Mouse (Mus musculus): Measurements from ENCODE around the gene Syt2. TPM values are rescaled to one million over a fixed set of nuclear protein-coding genes. Genes with fewer than 3 reads are reported as not detected.
A peak's percentile ranks its signal among the peaks of the same experiment; 100 is the strongest.

Gene Syt2
- polyA plus RNA-seq, 1 experiment from 2014 or later: 0.12 TPM

- H3K36me3 ChIP-seq (ENCODE audit: control insufficient read depth, insufficient read depth, low read length): no peaks in the 10 kb centered on the region
- 82% methylated on average over 6 of the region's 6 CpGs for WGBS
- H3K4me3 ChIP-seq (ENCODE audit: low read depth, low read length): no peak overlapping the region
- DNase-seq (ENCODE audit: low spot score) (no peak), ATAC-seq (replicated peaks; ENCODE audit: low FRiP score) (no peak)
- H3K9me3 ChIP-seq (ENCODE audit: control insufficient read depth, low read length): no peaks in the 10 kb centered on the region
- peaks cover 3% of the 10 kb centered on the region for H3K4me1 ChIP-seq (replicated peaks; ENCODE audit: control insufficient read depth, insufficient read depth, low read length)
- no peak overlapping the region for H3K27ac ChIP-seq (ENCODE audit: low read depth, low read length)
- no peak overlapping the region for H3K9ac ChIP-seq (ENCODE audit: low read depth, low read length)
- H3K27me3 ChIP-seq (replicated peaks; ENCODE audit: control insufficient read depth, insufficient read depth, low read length): no peaks in the 10 kb centered on the region
- H3K4me2 ChIP-seq: no peak overlapping the region
Observed at GRCm38 (mm10) chr1:134759133-134759532, 112.7 kb downstream of the Syt2 start.

DNA sequence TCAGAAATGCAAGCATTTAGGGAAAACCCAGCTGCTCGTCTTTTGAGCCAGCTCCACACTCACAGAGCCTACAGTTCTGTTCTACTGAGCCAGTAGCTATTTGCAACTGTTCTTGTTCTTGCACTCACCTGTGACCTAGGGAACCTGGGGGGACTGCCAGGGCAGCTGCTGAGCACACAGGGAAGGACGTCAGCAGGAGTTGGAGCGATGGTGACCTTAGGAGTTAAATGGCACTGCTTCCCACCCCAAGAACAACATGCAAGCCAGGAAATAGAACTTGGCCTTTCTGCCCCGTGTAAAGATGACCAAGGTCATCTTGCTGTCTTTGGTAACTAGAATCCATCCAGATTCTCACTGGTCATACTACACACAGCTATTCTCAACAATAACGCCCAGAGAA lies 114.2 kb downstream of the Syt2 start:
- peaks cover 3% of the 10 kb centered on the region for H3K4me1 ChIP-seq (replicated peaks; ENCODE audit: control insufficient read depth, insufficient read depth, low read length)
- no peak overlapping the region for H3K9ac ChIP-seq (ENCODE audit: low read depth, low read length)
- H3K4me2 ChIP-seq: no peak overlapping the region
- no peak for ATAC-seq (replicated peaks; ENCODE audit: low FRiP score)
- 0 out of 2 replicates have a peak, but pooled peaks cover under 1% of the 10 kb centered on the region for H3K36me3 ChIP-seq (ENCODE audit: control insufficient read depth, insufficient read depth, low read length)
- no peak overlapping the region for H3K4me3 ChIP-seq (ENCODE audit: low read depth, low read length)
- DNase-seq (ENCODE audit: low spot score): no peak
- H3K27me3 ChIP-seq (replicated peaks; ENCODE audit: control insufficient read depth, insufficient read depth, low read length): no peaks in the 10 kb centered on the region
- no peak overlapping the region for H3K27ac ChIP-seq (ENCODE audit: low read depth, low read length)
- WGBS: 83% methylated on average over 5 of the region's 5 CpGs
- H3K9me3 ChIP-seq (ENCODE audit: control insufficient read depth, low read length): no peaks in the 10 kb centered on the region

- WGBS: 69% methylated on average over 7 of the region's 7 CpGs
- H3K36me3 ChIP-seq (ENCODE audit: control insufficient read depth, insufficient read depth, low read length): 0 out of 2 replicates have a peak, but pooled peaks cover 2% of the 10 kb centered on the region
- no peak for DNase-seq (ENCODE audit: low spot score)
- H3K4me2 ChIP-seq: no peak overlapping the region
- H3K9me3 ChIP-seq (ENCODE audit: control insufficient read depth, low read length): no peaks in the 10 kb centered on the region
- no peak overlapping the region for H3K4me3 ChIP-seq (ENCODE audit: low read depth, low read length)
- no peak overlapping the region for H3K27ac ChIP-seq (ENCODE audit: low read depth, low read length)
- no peak overlapping the region for H3K9ac ChIP-seq (ENCODE audit: low read depth, low read length)
- H3K4me1 ChIP-seq (replicated peaks; ENCODE audit: control insufficient read depth, insufficient read depth, low read length): peaks cover 3% of the 10 kb centered on the region
- H3K27me3 ChIP-seq (replicated peaks; ENCODE audit: control insufficient read depth, insufficient read depth, low read length): no peaks in the 10 kb centered on the region
- ATAC-seq (replicated peaks; ENCODE audit: low FRiP score): no peak
Observed at GRCm38 (mm10) chr1:134761534-134761933, 115.1 kb downstream of the Syt2 start.

GRCm38 (mm10) chr1:134763250-134763649 lies 116.8 kb downstream of the Syt2 start:
- DNase-seq (ENCODE audit: low spot score): no peak
- no peak for ATAC-seq (replicated peaks; ENCODE audit: low FRiP score)
- H3K27me3 ChIP-seq (replicated peaks; ENCODE audit: control insufficient read depth, insufficient read depth, low read length): no peaks in the 10 kb centered on the region
- no peak overlapping the region for H3K27ac ChIP-seq (ENCODE audit: low read depth, low read length)
- WGBS: 87% methylated on average over 4 of the region's 4 CpGs
- no peak overlapping the region for H3K9ac ChIP-seq (ENCODE audit: low read depth, low read length)
- no peak overlapping the region for H3K4me3 ChIP-seq (ENCODE audit: low read depth, low read length)
- H3K36me3 ChIP-seq (ENCODE audit: control insufficient read depth, insufficient read depth, low read length): 0 out of 2 replicates have a peak, but pooled peaks cover 2% of the 10 kb centered on the region
- H3K4me2 ChIP-seq: no peak overlapping the region
- peaks cover 3% of the 10 kb centered on the region for H3K4me1 ChIP-seq (replicated peaks; ENCODE audit: control insufficient read depth, insufficient read depth, low read length)
- H3K9me3 ChIP-seq (ENCODE audit: control insufficient read depth, low read length): no peaks in the 10 kb centered on the region

DNA sequence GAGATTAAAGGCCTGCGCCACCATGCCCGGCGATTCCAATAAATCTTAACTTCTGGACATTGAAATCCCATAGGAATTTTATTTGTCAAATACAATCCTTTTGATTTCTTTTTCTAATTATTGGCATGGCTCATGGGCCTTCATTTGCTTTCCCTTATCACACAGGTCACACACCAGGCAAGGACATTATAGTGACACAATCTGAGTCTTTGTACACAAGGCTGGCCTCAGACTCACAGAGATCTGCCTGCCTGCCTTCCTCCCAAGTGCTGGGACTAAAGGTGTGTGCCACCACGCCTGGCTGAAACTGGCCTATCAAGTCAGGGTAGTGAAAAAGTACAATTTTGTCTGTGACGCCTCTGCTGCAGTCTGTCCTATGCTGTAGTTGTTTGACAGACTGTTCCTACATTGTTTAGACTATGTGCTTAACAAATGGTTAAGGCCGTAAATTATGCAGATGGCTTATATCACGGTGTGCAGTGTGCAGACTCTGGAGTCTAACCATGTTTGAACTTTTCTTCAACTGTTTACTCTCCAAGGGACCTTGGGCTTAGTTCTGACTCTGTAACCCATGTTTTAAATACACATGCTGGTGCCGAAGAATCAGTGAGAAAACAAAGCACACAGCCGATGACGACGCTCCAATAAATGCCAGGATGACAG lies 117.4 kb downstream of the Syt2 start:
- no peak for ATAC-seq (replicated peaks; ENCODE audit: low FRiP score)
- H3K27ac ChIP-seq (ENCODE audit: low read depth, low read length): no peak overlapping the region
- no peaks in the 10 kb centered on the region for H3K9me3 ChIP-seq (ENCODE audit: control insufficient read depth, low read length)
- H3K36me3 ChIP-seq (ENCODE audit: control insufficient read depth, insufficient read depth, low read length): 0 out of 2 replicates have a peak, but pooled peaks cover 2% of the 10 kb centered on the region
- H3K9ac ChIP-seq (ENCODE audit: low read depth, low read length): no peak overlapping the region
- no peak for DNase-seq (ENCODE audit: low spot score)
- H3K27me3 ChIP-seq (replicated peaks; ENCODE audit: control insufficient read depth, insufficient read depth, low read length): no peaks in the 10 kb centered on the region
- 72% methylated on average over 11 of the region's 11 CpGs for WGBS
- no peak overlapping the region for H3K4me2 ChIP-seq
- H3K4me3 ChIP-seq (ENCODE audit: low read depth, low read length): no peak overlapping the region
- H3K4me1 ChIP-seq (replicated peaks; ENCODE audit: control insufficient read depth, insufficient read depth, low read length): peaks cover 3% of the 10 kb centered on the region

- H3K4me1 ChIP-seq (replicated peaks; ENCODE audit: control insufficient read depth, insufficient read depth, low read length): peaks cover 3% of the 10 kb centered on the region
- no peak; the same call in 1 of the 2 replicates for ATAC-seq (replicated peaks; ENCODE audit: low FRiP score)
Observed at GRCm38 (mm10) chr1:134764831-134765458, 118.5 kb downstream of the Syt2 start.

GRCm38 (mm10) chr1:134766448-134766847 lies 120.0 kb downstream of the Syt2 start:
- Histone ChIP-seq H3K9me3 (ENCODE audit: control insufficient read depth, low read length) (no peaks in the 10 kb centered on the region), H3K27me3 (replicated peaks; ENCODE audit: control insufficient read depth, insufficient read depth, low read length) (no peaks in the 10 kb centered on the region), H3K27ac (ENCODE audit: low read depth, low read length) (no peak overlapping the region), H3K4me2 (no peak overlapping the region), H3K4me3 (ENCODE audit: low read depth, low read length) (no peak overlapping the region), H3K36me3 (ENCODE audit: control insufficient read depth, insufficient read depth, low read length) (0 out of 2 replicates have a peak, but pooled peaks cover 2% of the 10 kb centered on the region), H3K9ac (ENCODE audit: low read depth, low read length) (no peak overlapping the region), H3K4me1 (replicated peaks; ENCODE audit: control insufficient read depth, insufficient read depth, low read length) (peaks cover 4% of the 10 kb centered on the region)
- no peak for DNase-seq (ENCODE audit: low spot score)
- no peak for ATAC-seq (replicated peaks; ENCODE audit: low FRiP score)
- WGBS: 83% methylated on average over 4 of the region's 4 CpGs

More at GRCm38 (mm10) chr1:134764831-134765458, 118.5 kb downstream of the Syt2 start:
- no peak overlapping the region for H3K9ac ChIP-seq (ENCODE audit: low read depth, low read length)
- no peak overlapping the region for H3K4me3 ChIP-seq (ENCODE audit: low read depth, low read length)
- 0 out of 2 replicates have a peak, but pooled peaks cover 2% of the 10 kb centered on the region for H3K36me3 ChIP-seq (ENCODE audit: control insufficient read depth, insufficient read depth, low read length)
- WGBS: 75% methylated on average over 7 of the region's 7 CpGs
- DNase-seq (ENCODE audit: low spot score): no peak
- H3K9me3 ChIP-seq (ENCODE audit: control insufficient read depth, low read length): no peaks in the 10 kb centered on the region
- no peak overlapping the region for H3K4me2 ChIP-seq
- no peaks in the 10 kb centered on the region for H3K27me3 ChIP-seq (replicated peaks; ENCODE audit: control insufficient read depth, insufficient read depth, low read length)
- peak overlapping the region; percentile 3; the same call in 1 of the 2 replicates for H3K27ac ChIP-seq (ENCODE audit: low read depth, low read length)

DNA sequence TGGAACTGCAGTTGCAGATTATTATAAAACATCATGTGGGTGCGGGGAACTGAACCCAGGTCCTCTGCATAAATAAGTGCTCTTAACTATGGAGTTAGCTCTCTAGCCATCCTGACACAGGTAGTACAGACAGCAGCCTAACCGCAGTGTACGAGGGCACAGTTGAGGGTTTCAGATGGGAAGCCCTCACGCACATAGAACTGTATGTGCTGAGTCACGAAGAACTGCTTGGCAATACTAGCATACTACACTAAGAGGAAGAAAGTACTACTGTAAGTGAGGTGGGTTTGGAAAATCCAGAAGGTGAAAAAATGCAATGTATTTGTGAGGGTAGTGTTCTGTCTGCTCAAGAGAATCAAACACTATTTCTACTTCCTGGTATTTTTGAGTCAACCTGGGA lies 123.8 kb downstream of the Syt2 start:
- no peak overlapping the region for H3K9ac ChIP-seq (ENCODE audit: low read depth, low read length)
- no peak overlapping the region for H3K27ac ChIP-seq (ENCODE audit: low read depth, low read length)
- DNase-seq (ENCODE audit: low spot score) (no peak), ATAC-seq (replicated peaks; ENCODE audit: low FRiP score) (no peak)
- H3K36me3 ChIP-seq (ENCODE audit: control insufficient read depth, insufficient read depth, low read length): 0 out of 2 replicates have a peak, but pooled peaks cover 4% of the 10 kb centered on the region
- no peaks in the 10 kb centered on the region for H3K9me3 ChIP-seq (ENCODE audit: control insufficient read depth, low read length)
- no peak overlapping the region for H3K4me2 ChIP-seq
- no peaks in the 10 kb centered on the region for H3K27me3 ChIP-seq (replicated peaks; ENCODE audit: control insufficient read depth, insufficient read depth, low read length)
- H3K4me1 ChIP-seq (replicated peaks; ENCODE audit: control insufficient read depth, insufficient read depth, low read length): peaks cover 11% of the 10 kb centered on the region
- 88% methylated on average over 5 of the region's 5 CpGs for WGBS
- H3K4me3 ChIP-seq (ENCODE audit: low read depth, low read length): no peak overlapping the region

Data from liver, embryonic 11.5 days (tissue).